Mouse (Mus musculus) intestine, embryonic 14.5 days (tissue): Measurements from ENCODE around the gene Mkln1. TPM values are rescaled to one million over a fixed set of nuclear protein-coding genes. Genes with fewer than 3 reads are reported as not detected.
A peak's percentile ranks its signal among the peaks of the same experiment; 100 is the strongest.

Source experiments
- ATAC-seq: fragments of 200-750 bp; cut with Nextera tagmentation; replicated peaks from 2 replicates; pipeline ENCODE4 v1.8.0; 2017; ENCODE audit warnings: low read depth, moderate number of reproducible peaks, moderate TSS enrichment, moderate library complexity; ENCODE audit not compliant: low FRiP score, low TSS enrichment
- DNase-seq: peaks from one replicate; pipeline ENCODE4 v3.0.0-alpha.2; 2018; ENCODE audit warnings: low spot score
- H3K27ac ChIP-seq: fragments of 300-500 bp; sonication (generic); 2 replicates; pipeline ENCODE4 v1.5.1; 2014; ENCODE audit warnings: low read depth, mild to moderate bottlenecking, control low read depth
- H3K27me3 ChIP-seq: fragments of 300-500 bp; sonication (generic); replicated peaks from 2 replicates; pipeline ENCODE4 v1.6.1; 2014; ENCODE audit warnings: low read length, control low read depth; ENCODE audit not compliant: control insufficient read depth, insufficient read depth
- H3K36me3 ChIP-seq: fragments of 300-500 bp; sonication (generic); 2 replicates; pipeline ENCODE4 v1.6.1; 2014; ENCODE audit warnings: low read length, control low read depth; ENCODE audit not compliant: control insufficient read depth, insufficient read depth
- H3K4me1 ChIP-seq: fragments of 300-500 bp; sonication (generic); replicated peaks from 2 replicates; pipeline ENCODE4 v1.6.1; 2014; ENCODE audit warnings: low read length, control low read depth, mixed read lengths; ENCODE audit not compliant: control insufficient read depth, insufficient read depth
- H3K4me2 ChIP-seq: fragments of 300-500 bp; sonication (generic); 2 replicates; pipeline ENCODE4 v1.6.1; 2014; ENCODE audit warnings: low read length
- H3K4me3 ChIP-seq: fragments of 300-500 bp; sonication (generic); 2 replicates; pipeline ENCODE4 v1.5.1; 2014; ENCODE audit warnings: low read depth, low read length, control low read depth, mixed read lengths
- H3K9ac ChIP-seq: fragments of 300-500 bp; sonication (generic); 2 replicates; pipeline ENCODE4 v1.6.1; 2014; ENCODE audit warnings: mild to moderate bottlenecking, low read length
- H3K9me3 ChIP-seq: fragments of 300-500 bp; sonication (generic); 2 replicates; pipeline ENCODE4 v1.6.1; 2016; ENCODE audit warnings: low read length, control low read depth; ENCODE audit not compliant: control insufficient read depth
- WGBS: fragments of 180-500 bp; shearing (Covaris S2); extraction: QIAGEN DNeasy Blood & Tissue Kit; methylation state at CpG from one replicate; pipeline ENCODE4 v1.1.7; 2014; 5-methylcytosine and 5-hydroxymethylcytosine counted together
- polyA plus RNA-seq: library from polyadenylated mRNA; unstranded; fragments of >200 nt; fragmentation: Nextera tagmentation; extraction: Ambion mirVana; gene quantifications from 2 replicates; pipeline ENCODE4 v1.2.1, GENCODE M21; 2014

Gene Mkln1
- polyA plus RNA-seq, 1 experiment from 2014 or later: 167 TPM

DNA sequence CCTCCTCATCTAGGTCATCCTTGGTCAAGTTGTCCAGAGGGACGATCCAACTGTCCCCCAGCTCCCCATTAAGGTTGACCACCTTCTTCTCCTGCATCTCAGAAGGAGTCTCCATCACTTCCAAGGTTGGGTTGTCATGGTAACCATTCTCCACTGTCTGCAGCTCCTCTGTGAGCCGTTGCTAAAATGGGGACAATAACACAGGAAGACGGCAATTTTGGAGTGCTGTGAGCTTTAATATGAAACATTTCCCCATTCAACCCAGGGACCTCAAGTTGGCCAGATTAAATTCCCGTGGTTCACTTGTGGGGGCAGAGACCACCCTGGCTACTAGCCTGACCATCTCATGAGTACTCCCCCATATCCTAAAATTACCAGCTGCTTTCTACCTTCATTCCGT is 124.5 kb downstream of the Mkln1 start:
- WGBS: 66% methylated on average over 5 of the region's 5 CpGs
- H3K9me3 ChIP-seq: no peaks in the 10 kb centered on the region
- no peaks in the 10 kb centered on the region for H3K4me1 ChIP-seq
- no peak overlapping the region for H3K27ac ChIP-seq
- no peak overlapping the region for H3K9ac ChIP-seq
- H3K27me3 ChIP-seq: no peaks in the 10 kb centered on the region
- no peak for DNase-seq
- H3K36me3 ChIP-seq: peaks cover 30% of the 10 kb centered on the region; the same call in 1 of the 2 replicates
- no peak overlapping the region for H3K4me3 ChIP-seq
- no peak overlapping the region for H3K4me2 ChIP-seq
- ATAC-seq: no peak

DNA sequence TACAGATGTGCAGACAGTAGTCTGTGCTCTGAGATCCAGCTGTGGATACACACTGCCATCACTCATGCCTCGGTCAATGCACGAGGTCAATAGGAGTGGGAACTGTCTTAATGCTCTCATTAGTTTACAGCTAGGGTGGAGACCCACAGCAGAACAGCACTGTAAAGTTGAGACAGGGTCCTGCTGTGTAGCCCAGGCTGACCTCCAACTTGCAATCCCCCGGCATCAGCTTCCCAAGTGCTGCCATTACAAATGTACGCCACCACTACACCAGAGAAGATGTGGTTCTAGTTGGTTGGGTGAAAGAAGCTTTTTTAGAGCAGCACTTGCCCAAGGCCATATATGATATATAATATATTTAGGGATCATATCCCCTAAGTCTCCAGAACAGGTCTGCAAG is 125.1 kb downstream of the Mkln1 start:
- ATAC-seq: no peak
- Histone ChIP-seq H3K9me3 (no peaks in the 10 kb centered on the region), H3K36me3 (peaks cover 30% of the 10 kb centered on the region; the same call in 1 of the 2 replicates), H3K27ac (no peak overlapping the region), H3K4me2 (no peak overlapping the region), H3K4me1 (no peaks in the 10 kb centered on the region), H3K9ac (no peak overlapping the region), H3K4me3 (no peak overlapping the region), H3K27me3 (no peaks in the 10 kb centered on the region)
- WGBS: 89% methylated on average over 4 of the region's 4 CpGs
- DNase-seq: no peak

DNA sequence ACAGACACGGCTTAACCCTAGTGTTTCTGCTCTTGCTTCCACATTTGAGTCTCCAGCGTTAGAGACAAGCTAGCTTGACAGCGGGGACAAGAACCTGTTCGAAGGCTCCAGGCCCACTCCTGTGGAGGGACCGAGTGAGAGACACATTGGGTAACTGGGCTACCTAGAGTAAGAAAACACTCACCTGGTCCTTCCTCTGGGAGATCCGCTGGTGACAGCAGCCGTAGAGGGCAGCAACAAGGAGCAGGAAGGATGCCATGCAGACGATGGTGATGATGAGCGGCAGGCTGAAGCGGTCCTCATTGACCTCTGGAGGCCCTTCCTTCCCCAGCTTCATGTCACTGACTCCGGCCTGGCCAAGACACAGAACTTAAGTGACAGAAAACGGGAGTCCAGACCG is 125.6 kb downstream of the Mkln1 start:
- H3K27ac ChIP-seq: no peak overlapping the region
- no peaks in the 10 kb centered on the region for H3K9me3 ChIP-seq
- DNase-seq (no peak), ATAC-seq (no peak)
- H3K27me3 ChIP-seq: no peaks in the 10 kb centered on the region
- H3K4me1 ChIP-seq: no peaks in the 10 kb centered on the region
- peaks cover 30% of the 10 kb centered on the region; the same call in 1 of the 2 replicates for H3K36me3 ChIP-seq
- no peak overlapping the region for H3K4me2 ChIP-seq
- no peak overlapping the region for H3K4me3 ChIP-seq
- no peak overlapping the region for H3K9ac ChIP-seq
- WGBS: 93% methylated on average over 13 of the region's 13 CpGs

- no peaks in the 10 kb centered on the region for H3K4me1 ChIP-seq
- no peaks in the 10 kb centered on the region for H3K9me3 ChIP-seq
- peaks cover 30% of the 10 kb centered on the region; the same call in 1 of the 2 replicates for H3K36me3 ChIP-seq
- ATAC-seq: no peak
- no peak overlapping the region for H3K27ac ChIP-seq
- no peak for DNase-seq
- no peak overlapping the region for H3K9ac ChIP-seq
- WGBS: 91% methylated on average over 8 of the region's 8 CpGs
- H3K4me2 ChIP-seq: no peak overlapping the region
- no peaks in the 10 kb centered on the region for H3K27me3 ChIP-seq
- no peak overlapping the region for H3K4me3 ChIP-seq
These were observed 126.1 kb downstream of the Mkln1 start for GRCm38 (mm10) chr6:31524647-31525046.

DNA sequence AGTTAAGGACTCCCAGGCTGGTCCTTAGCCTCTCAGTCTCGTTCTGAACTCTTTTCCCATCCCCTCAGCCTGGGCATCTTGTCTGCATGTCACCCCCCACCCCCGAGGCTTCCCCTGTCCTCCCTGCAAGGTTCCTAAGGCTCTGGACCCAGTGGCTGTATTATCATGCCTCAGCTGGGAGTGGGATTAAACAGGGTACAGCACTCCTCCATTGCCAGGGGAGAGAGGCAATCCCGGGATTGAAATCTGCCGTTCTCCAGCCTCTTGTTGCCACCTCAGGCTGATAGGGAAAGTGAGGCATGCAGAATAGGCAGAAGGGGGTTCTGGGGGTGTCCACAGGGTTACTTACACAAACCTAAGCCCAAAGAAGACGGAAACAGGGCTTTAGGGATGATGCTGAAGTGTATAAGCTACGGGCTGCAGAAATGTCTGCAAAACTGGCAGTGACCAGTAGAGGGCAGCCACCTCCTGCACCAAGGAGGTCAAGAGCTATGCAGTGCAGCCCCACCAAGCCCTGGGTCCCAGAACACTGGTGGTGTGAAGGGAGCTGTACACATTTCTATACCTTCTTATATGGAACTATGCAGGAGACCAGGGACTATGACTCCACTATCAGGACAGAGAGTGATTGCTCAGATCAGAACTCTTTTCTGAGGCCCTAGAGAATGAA is 126.8 kb downstream of the Mkln1 start:
- H3K36me3 ChIP-seq: peaks cover 30% of the 10 kb centered on the region; the same call in 1 of the 2 replicates
- no peak overlapping the region for H3K9ac ChIP-seq
- no peaks in the 10 kb centered on the region for H3K4me1 ChIP-seq
- H3K27ac ChIP-seq: no peak overlapping the region
- H3K4me2 ChIP-seq: no peak overlapping the region
- peak; percentile 53; the same call in 1 of the 2 replicates for ATAC-seq
- WGBS: 72% methylated on average over 6 of the region's 6 CpGs
- H3K27me3 ChIP-seq: no peaks in the 10 kb centered on the region
- no peak overlapping the region for H3K4me3 ChIP-seq
- peak; percentile 89 for DNase-seq
- no peaks in the 10 kb centered on the region for H3K9me3 ChIP-seq

DNA sequence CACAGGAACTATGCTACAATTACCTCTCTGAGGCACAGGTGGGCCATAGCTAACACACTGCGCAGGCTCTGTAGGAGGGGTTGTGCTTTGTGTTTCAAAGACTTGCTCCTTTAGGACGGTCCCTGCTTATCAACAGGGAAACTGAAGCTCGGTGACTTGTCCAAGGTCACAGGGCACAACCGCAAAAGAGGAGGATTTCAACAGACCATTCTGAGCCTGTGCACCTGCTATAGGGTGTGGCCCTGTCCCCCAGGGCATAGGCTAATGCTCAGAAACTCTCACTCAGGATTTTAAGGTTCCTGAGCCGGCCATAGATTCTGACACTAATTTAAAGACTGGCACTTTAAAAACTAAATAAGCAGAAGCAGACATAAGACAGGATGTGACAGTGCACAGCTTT is 128.4 kb downstream of the Mkln1 start:
- H3K4me3 ChIP-seq: no peak overlapping the region
- H3K4me2 ChIP-seq: no peak overlapping the region
- no peaks in the 10 kb centered on the region for H3K27me3 ChIP-seq
- DNase-seq (no peak), ATAC-seq (no peak)
- 83% methylated on average over 5 of the region's 5 CpGs for WGBS
- H3K9ac ChIP-seq: no peak overlapping the region
- peaks cover 28% of the 10 kb centered on the region; the same call in 1 of the 2 replicates for H3K36me3 ChIP-seq
- no peaks in the 10 kb centered on the region for H3K9me3 ChIP-seq
- no peak overlapping the region for H3K27ac ChIP-seq
- H3K4me1 ChIP-seq: no peaks in the 10 kb centered on the region

DNA sequence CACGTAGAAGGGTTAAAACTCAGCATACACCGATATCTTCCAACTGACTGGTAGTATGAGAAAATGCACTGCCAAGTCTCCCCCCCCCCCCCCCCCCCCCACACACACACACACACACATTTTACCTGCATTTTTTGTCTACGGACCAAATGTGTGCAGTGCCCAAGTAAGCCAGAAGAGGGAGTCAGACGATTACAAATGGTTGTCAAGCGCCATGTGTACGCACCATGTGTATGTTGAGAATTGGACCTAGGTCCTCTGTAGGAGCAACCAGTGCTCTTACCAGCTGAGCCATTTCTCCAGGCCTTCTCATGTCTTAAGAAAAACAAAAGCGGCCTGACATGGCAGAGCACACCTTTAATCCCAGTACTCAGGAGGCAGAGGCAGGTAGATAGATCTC is 129.4 kb downstream of the Mkln1 start:
- ATAC-seq: no peak

GRCm38 (mm10) chr6:31528339-31528738 is 129.8 kb downstream of the Mkln1 start:
- H3K9me3 ChIP-seq: no peaks in the 10 kb centered on the region
- H3K36me3 ChIP-seq: 0 out of 2 replicates have a peak, but pooled peaks cover 16% of the 10 kb centered on the region
- ATAC-seq: no peak
- no peak overlapping the region for H3K9ac ChIP-seq
- WGBS: 72% methylated on average over 5 of the region's 5 CpGs
- no peak for DNase-seq
- H3K4me2 ChIP-seq: no peak overlapping the region
- H3K4me1 ChIP-seq: no peaks in the 10 kb centered on the region
- H3K27me3 ChIP-seq: no peaks in the 10 kb centered on the region
- no peak overlapping the region for H3K27ac ChIP-seq
- no peak overlapping the region for H3K4me3 ChIP-seq

More for the DNA sequence above, 129.4 kb downstream of the Mkln1 start:
- Histone ChIP-seq H3K27me3 (no peaks in the 10 kb centered on the region), H3K4me3 (no peak overlapping the region), H3K36me3 (0 out of 2 replicates have a peak, but pooled peaks cover 21% of the 10 kb centered on the region), H3K4me2 (no peak overlapping the region), H3K27ac (no peak overlapping the region), H3K4me1 (no peaks in the 10 kb centered on the region), H3K9ac (no peak overlapping the region), H3K9me3 (no peaks in the 10 kb centered on the region)
- DNase-seq: peak; percentile 71
- 74% methylated on average over 7 of the region's 7 CpGs for WGBS

- no peak overlapping the region for H3K9ac ChIP-seq
- H3K4me1 ChIP-seq: no peaks in the 10 kb centered on the region
- H3K36me3 ChIP-seq: no peaks in the 10 kb centered on the region
- no peak overlapping the region for H3K27ac ChIP-seq
- H3K4me2 ChIP-seq: no peak overlapping the region
- H3K9me3 ChIP-seq: no peaks in the 10 kb centered on the region
- ATAC-seq (no peak), DNase-seq (no peak)
- no peak overlapping the region for H3K4me3 ChIP-seq
- WGBS: 77% methylated on average over 3 of the region's 3 CpGs
- H3K27me3 ChIP-seq: no peaks in the 10 kb centered on the region
These were observed 133.3 kb downstream of the Mkln1 start for GRCm38 (mm10) chr6:31531880-31532279.
